Mouse (Mus musculus) bone marrow, adult 2 months (tissue): Measurements from ENCODE around the gene Plscr3.

ENCODE experiments used
- CTCF ChIP-seq: fragments of 200-500 bp; IDR thresholded peaks from 2 replicates; pipeline ENCODE4 v1.5.1; 2011; ENCODE audit warnings: low read length, control low read depth; ENCODE audit not compliant: control insufficient read depth, insufficient read depth
- POLR2A ChIP-seq: fragments of 200-500 bp; IDR thresholded peaks from 2 replicates; pipeline ENCODE4 v1.6.1; 2011; ENCODE audit warnings: low read depth, mild to moderate bottlenecking, control low read depth, low read length, borderline replicate concordance; ENCODE audit not compliant: control insufficient read depth

DNA sequence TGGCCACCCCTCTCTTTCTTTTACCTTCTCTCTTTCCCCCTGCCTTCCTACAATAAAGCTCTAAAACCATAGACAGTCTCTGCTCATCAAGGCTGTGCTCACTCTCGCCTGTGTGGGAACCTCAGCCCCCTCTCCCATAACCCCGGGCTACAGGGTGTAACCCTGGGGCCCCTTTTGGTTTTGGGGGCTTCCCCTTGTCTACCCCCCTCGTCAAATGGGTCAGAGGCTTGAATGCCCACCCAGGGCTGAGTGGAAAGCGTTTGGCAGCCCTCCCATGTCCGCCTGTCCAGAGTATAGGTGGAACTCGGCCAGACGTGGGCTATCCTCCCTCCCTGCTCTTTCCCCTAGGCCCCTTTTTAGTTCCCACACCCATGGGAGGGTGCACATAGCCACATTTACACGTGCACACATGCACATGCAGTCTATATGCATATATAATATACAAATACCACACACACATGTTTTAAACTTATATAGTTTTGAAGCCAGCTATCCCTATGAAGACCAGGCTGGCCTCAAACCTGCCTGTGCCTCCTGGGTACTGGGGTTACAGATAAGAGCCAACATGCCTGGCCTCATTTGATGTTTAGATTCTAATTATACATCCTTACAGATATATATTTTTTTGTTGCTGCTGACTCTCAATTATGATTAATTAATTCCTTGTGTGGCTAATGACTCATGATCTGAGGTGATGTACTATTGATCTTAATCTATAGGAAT is 18.1 kb downstream of the Plscr3 start:
- TF ChIP-seq CTCF (no peak), POLR2A (no peak)
